Mouse (Mus musculus) cerebellum, postnatal 36 days (tissue): ENCODE data around the gene Prpf8.

ENCODE experiments used
- DNase-seq, 2 experiments: peaks; one replicate each; pipeline ENCODE4 v3.0.0; 2021 to 2022; ENCODE audit warnings: mixed read lengths in 2 of 2

Prpf8 gene

DNA sequence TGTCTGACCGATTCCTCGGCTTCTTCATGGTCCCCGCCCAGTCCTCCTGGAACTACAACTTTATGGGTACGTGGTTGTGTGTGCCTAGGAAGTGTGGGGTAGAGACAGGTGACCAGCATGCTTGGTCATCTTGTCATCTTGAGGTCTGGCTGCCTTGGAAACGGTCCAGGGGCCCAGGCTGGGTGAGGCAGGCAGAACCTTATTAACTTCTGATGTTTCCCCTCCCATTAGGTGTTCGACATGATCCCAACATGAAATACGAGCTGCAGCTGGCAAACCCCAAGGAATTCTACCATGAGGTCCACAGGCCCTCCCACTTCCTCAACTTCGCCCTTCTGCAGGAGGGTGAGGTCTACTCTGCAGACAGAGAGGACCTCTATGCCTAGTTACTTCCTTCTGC lies 22.3 kb downstream of the Prpf8 start:
- no peak for DNase-seq

DNA sequence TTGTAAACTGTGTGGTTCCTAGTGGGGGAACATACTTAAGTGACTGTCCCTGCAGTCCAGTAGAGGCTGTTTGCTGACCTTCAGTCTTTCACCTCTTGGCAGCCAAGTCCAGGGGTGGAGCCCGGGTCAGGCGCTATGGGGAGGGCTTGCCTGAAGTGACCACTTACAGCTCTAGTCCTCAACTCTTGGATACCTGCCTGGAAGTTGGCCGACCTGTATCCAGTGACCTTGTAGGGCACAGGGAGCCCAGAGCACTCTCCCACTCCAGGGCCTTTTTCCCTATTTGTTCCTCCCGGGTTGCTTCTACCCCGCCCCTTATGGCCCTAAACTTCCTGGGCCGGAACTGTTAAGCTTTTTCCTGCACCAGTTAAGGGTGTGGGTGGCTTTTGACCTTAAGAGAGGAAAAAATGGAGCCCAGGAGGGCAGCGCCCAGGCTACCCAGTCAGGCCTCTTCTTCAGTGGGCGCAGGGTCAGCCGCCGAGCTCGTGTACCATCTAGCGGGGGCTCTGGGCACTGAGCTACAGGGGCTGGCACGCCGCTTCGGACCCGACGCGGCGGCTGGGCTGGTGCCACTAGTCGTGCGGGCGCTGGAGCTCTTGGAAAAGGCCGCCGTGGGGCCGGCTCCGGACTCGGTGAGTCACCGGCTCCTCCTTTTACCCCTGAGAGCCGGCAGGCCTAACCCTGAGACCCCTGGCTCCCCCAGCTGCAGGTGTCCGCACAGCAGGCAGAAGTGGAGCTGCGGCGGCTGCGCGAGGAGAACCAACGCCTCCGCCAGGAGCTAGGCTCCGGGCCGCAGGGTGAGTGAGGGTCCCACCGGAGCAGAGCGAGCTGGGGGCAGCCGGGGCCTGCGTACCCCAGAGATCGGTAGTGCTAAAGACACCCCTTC lies 23.4 kb downstream of the Prpf8 start, which contains the start of gene Rilp:
Gene Rilp, plus strand, starts transcription at position 354 of the 886 bp plus-strand sequence.
- peak; percentile 59 to 60 for DNase-seq

DNA sequence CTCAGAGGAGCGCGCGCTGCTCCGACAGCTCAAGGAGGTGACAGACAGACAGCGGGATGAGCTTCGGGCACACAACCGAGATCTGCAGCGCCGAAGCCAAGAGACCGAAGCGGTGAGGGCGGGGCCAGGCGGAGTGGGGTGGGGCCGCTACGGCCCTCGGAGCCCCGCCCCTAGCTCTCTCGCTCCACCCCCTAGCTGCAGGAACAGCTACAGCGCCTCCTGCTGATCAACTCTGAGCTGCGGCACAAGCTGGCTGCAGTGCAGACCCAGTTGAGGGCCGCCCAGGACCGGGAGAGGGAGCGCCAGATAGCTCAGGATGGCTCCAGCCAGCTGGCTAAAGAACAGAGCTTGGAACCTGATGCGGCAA lies 24.0 kb downstream of the Prpf8 start:
- DNase-seq, result peak; percentile 93 to 95

DNA sequence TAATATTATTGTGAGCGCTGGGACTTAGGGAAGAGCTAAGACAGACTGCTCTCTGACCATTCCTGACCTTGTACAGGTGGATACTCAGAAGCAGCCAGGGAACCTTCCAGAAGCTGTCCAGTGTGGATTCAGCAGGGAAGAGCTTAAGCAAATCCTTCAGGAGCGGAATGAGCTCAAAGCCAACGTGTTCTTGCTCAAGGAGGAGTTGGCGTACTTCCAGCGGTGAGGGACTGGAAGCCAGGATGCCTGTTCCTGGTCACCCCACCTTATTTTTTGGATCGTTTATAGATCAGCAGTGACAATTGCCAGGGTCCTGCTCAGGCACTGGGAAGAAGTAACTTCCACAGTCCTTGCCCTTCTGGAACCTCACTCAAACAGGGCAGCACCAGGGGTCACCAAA lies 24.6 kb downstream of the Prpf8 start:
- peak; percentile 48 to 53 for DNase-seq

DNA sequence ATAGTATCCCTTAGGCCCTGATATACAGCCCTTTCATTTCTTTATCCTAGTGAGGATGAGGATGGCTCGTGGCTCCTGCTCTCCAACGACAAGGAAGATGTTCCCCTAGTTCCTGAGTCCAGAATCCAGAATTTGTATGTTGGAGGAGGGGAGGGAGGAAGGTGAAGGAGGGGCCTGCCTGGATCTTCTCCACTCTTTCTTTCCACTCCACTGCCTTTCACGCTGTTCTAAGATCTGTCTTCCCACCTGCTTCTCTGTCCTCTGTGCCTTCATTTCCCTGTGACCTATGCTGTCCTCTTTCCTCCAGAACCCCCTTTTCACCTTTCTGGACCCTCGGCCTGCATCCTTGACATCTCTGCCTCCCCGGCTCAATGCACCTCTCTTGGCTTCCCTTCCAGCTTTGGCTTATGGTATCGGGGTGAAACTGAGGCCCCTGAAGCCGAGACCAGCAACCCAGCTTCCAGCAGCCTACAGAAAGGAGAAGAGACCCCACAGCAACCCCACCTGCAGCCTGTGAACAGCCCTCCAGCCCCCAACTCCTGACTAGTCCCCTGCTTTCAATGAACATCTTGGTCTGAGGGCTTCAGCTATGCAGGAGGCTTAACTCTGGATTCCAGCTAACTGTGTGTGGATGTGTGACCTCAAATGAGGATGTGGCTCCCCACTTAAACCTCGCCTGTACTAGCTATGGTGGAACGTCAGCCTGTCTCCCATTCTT lies 25.8 kb downstream of the Prpf8 start:
- DNase-seq, result no peak

DNA sequence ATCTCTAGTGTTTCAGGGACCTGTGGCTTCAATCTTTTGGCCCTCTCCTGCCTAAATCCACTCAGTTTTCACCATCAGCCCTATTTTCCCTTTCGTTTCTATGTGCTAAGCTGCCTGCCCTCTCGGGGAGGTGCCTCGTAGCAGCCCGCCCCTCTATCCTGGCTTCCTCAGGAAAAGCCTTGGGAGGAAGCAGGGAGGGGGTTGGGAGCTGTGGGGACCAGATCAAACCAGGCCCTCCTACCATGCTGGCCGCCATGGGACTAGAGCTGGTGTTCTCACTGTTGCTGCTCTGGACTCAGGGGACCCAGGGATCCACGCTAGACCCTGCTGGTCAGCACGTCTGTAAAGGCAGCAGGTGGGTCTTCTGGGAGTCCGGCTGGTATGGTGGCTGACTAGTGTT lies 26.7 kb downstream of the Prpf8 start, which contains the start of gene Scarf1:
Gene Scarf1, plus strand, starts transcription at position 205 of the 400 bp plus-strand sequence.
- no peak for DNase-seq

DNA sequence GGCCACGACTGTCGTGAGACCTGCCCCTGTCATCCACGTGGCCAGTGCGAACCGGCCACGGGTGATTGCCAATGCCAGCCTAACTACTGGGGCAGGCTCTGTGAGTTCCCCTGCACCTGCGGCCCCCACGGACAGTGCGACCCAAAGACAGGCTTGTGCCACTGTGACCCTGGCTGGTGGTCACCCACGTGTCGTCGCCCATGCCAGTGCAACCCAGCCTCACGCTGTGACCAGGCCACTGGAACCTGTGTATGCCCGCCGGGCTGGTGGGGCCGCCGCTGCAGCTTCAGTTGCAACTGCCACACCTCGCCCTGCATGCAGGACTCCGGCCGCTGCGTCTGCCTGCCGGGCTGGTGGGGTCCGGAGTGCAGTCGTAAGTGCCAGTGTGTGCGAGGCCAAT lies 28.6 kb downstream of the Prpf8 start:
- no peak for DNase-seq

DNA sequence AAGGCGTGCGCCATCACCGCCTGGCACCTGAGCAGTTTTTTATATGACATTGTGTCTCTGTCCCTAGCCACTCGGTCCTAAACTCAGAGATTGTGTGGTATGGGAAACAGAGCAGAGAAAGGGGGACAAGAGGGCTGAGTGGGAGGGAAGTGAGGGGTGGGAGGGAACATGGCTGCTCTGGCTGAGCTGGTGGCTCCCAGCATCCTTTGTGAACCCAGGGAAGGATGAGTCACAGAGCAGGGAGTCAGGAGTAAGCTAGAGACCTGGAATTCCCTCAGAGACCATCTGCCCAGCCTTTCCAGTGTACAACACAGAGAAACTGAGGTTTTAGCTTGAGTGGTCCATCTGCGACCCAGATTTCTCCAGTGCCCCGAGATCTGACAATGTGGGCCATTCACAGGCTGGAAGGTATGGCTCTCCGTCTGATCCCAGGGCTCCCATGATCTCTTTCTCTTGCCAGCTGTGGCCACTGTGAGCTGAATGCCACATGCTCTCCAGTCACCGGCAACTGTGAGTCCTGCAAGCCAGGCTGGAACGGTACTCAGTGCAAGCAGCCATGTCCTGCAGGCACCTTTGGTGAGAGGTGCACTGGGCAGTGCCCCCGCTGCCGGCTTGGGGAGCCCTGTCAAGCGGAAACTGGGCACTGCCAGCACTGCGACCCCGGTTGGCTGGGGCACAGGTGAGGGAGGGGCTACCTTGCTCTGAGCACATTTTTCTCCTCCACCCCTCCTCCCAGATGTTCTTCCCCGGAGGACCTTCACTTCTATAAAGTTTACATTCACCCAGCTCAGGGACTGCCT lies 33.4 kb downstream of the Prpf8 start:
- no peak for DNase-seq

DNA sequence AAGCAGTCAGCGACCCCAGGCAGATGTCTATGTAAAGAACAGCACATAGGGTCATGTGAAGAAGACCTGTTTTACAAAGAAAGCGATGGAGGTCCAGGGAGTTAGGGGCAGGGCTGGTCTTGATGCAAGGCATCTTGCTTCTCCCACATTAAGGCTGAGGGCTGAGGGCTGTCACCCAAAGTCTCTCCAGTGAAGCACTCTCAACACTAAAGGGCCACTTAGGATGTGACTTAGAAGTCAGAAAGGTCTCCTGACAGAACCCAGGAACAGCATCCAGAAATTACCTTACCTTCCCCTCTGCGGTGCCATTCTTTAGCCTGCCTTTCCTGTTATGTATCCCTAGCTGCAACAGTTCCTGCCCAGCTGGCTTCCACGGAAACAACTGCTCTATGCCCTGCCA lies 35.0 kb downstream of the Prpf8 start:
- no peak for DNase-seq

DNA sequence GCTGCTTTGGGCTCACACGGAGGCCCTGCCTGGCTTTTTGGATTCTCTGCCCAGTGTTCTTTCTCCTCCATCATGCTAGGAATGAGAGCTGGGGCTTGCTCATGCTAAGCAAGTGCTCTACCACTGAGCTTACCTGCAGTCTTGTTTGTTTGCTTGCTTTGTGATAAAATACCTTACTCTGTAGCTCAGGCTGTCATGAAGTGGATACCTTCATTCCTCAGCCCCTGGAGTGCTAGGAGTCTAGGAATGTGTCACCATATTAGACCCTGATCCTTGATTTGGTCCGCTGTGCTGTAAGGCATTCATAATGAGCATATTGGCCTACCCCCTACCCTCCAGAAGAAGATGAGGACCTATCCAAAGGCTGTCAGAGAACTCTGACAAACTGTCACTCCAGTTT lies 36.2 kb downstream of the Prpf8 start:
- DNase-seq, result no peak

DNA sequence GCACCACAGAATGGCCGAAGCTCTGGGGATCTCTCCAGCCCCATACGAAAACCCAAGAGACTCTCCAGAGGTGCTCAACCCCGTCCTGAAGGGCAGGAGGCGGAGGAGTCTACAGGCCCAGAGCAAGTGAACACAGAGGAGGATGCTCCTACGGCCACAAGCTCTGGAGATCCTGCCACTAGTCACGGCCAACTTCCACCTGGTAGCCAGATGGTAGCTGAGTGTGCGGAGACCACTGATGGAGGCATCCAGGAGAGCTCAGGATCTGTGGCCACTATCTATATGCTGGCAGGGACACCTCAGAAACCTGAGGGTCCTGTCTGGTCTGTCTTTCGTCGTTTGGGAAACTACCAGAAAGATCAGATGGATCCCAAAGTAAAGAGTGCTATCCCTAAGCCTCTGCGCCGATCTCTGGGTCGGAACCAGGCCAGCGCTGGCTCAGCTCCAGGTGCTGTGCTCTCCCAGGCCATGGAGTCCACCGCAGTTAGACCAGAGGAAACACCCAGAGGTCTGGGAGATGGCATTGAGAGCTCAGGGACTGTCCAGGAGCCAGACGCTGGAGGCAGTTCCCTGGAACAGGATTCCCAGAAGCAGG lies 39.0 kb downstream of the Prpf8 start:
- DNase-seq, result peak; percentile 74 to 77

DNA sequence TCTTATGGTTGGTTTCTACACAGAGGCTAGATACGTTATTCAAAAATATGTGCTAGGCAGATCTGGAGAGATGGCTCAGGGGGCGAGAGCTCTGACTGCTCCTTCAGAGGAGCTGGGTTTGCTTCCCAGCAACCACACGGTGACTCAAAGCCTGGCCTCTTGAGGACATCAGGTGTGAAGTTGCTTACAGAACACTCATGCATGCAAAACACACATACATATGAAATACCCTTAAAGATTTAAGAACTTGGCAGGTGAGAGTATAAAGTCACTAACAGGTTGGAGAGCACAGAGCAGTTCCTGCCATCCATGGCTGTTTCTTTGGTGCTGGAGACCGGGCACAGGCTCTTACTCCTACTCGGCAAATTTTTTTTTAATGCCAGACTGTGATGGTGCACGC lies 40.3 kb downstream of the Prpf8 start:
- no peak for DNase-seq

DNA sequence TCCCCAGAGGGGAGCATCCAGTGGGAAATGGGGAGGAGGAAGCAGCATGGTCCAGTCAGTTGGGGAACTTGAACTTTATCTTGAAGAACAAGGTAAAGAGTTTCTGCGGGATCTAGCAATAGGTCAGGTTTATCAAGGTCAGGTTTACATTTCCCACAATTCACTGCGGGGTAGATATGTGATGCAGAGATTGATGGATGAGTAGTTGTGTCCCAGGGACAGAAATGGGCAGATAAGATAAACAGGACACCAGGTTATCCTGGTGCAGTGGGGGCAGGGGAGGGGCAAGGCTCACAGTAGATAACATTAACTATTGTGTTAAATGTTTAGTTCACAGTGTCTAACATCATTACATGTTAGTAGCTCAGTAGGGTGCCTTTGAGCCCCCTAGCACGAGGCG lies 43.2 kb downstream of the Prpf8 start:
- no peak for DNase-seq

DNA sequence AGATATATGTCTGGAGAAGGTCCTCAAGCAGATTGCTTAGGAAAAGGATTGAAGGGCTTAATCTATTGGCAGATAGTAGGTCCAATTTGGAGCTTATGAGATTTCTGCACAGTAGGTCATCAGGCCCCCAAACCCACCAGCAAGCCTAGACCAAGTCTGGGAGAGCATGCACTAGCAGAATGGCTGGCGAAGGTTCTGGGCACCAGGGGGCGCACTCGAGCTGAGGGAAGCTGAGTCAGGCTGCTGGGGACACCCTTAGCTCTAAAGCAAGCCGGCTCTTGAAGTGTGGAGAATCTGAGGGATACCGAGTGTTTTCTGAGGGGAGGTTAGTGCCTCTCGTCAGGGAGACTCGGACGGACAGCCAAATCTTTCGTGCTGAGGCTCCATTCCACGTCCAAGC lies 43.7 kb downstream of the Prpf8 start:
- DNase-seq, result peak; percentile 100

DNA sequence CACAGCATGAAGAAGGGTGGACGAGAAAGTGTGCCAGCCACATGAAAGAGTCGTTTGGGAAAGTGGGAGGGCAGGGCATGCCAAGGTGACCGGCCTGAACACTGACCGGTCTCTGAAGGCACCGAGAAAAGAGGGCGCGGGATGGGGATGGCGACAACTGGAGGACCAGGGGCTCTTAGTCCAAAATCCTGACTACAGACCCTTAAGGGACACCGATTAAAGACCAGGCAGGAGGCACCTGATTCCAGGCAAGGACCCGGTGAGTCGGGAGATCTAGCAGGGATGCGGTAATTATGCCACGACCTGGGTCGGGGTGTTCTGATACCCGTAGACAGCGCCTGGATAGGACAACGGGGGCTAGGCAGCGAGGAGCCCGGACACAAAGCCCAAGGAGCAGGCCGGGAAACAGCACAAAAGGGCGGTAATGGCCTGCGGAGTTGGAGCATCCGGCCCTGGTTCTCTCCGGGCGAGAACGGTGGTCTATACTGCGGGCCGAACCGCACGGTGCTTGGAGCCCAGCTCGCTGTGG lies 44.3 kb downstream of the Prpf8 start:
- DNase-seq, result no peak

DNA sequence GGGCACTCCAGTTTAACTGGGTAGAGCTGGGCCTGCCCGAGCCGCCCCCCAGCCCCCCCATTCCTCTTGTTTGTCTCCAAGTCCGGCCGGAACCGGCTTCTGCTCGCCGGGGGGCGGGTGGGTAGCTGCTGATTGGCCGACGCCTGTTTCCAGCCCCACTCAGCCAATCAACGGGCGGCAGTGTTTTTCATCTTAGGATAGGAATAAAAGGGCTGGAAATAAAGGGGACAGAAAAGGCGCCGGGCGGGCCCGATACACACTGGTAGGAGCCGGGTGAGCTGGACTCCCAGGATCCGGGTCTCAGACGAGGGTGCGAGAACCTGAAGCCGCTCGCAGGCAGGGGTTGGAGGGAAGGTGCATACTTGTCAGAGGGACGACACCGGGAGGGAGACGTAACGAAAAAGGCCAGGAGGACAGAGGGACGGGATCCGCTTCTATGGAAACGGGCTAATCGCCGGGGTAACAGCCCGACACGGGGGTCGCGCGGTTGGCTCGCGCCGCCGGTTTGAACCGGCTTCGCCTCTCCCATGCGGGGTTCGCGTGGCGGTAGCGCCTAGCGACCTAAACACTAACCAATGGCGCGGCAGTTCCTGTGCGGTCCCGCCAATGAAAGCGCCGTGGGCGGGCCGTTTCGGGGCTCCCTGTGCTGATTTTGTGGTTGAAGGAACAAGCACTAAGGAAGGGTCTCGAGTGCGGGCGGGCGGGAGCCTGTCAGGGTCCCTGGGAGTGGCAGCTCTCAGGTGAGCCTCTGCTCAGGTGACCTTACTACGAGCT lies 45.0 kb downstream of the Prpf8 start, which contains the start of gene Slc43a2:
Gene Slc43a2, plus strand, starts transcription at position 226 of the 774 bp plus-strand sequence.
- peak; percentile 98 to 99 for DNase-seq

DNA sequence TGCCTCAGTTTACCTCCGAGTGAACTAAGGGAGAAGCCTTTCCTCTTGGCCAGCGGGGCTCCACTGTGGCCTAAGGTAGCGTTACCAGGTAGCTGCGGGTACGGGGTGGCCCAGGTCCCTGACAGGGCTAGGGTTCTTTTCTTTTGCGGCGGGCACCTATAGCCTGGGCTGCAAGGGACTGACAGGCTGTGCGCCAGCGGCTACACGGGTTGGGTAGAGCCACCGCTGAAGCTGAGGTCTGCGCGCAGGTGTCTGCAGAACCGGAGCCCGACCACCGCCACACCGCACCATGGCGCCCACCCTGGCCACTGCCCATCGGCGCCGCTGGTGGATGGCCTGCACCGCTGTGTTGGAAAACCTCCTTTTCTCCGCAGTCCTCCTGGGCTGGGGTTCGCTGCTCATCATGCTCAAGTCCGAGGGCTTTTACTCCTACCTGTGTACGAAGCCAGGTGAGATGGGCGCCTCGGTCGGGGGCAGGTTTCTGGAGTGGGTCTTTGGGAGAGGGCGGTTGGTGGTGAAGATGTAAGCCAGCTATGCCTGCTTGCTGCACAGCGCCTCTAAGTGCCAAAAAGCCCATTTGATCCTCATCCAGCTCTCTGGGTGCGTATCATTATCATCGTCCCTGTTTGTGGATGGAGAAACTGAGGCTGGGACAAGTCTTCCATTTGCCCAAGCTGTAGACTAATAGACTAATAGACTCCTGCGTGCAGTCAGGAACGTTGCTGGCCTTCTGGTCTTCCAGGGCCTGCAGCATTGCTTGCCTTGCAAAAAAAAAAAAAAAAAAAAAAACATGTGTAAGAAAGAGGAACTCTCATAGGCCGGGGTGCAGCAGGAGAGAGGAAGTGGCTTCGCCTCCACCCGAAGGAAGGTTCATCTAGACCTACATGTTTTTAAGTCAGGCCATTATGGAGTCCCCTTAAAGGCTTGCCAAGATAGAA lies 46.0 kb downstream of the Prpf8 start:
- DNase-seq, result peak; percentile 59 to 60

DNA sequence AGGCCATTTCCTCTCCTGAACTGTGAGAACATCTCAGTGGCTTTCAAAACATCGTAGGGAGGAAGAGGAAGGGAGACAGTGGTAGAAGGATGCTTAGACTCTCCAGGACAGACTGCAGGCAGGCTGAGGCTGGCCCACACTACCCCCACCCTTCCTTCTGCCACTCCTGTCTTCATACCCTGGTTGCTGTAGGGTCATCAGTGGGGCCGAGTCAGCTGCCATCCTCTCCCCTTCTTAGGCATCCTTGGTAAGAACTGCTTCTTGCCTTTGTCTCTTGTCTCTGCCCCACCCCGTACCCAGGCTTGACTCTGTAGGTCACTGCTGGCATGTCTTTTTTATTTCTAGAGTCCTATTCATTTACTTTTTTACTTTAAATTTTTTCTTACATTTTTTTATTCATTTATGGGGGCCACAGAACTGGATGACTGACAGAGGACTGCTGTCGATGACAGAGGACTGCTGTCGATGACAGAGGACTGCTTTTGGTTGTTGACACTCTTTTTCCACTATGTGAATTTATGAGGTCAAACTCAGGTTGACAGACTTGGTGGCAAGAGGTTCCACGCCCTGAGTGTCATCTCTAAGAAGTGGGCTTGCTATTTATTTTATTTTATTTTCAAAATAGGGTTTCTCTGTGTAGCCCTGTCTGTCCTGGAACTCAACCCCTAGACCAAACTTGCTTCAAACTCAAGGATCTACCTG lies 46.8 kb downstream of the Prpf8 start:
- DNase-seq, result no peak

DNA sequence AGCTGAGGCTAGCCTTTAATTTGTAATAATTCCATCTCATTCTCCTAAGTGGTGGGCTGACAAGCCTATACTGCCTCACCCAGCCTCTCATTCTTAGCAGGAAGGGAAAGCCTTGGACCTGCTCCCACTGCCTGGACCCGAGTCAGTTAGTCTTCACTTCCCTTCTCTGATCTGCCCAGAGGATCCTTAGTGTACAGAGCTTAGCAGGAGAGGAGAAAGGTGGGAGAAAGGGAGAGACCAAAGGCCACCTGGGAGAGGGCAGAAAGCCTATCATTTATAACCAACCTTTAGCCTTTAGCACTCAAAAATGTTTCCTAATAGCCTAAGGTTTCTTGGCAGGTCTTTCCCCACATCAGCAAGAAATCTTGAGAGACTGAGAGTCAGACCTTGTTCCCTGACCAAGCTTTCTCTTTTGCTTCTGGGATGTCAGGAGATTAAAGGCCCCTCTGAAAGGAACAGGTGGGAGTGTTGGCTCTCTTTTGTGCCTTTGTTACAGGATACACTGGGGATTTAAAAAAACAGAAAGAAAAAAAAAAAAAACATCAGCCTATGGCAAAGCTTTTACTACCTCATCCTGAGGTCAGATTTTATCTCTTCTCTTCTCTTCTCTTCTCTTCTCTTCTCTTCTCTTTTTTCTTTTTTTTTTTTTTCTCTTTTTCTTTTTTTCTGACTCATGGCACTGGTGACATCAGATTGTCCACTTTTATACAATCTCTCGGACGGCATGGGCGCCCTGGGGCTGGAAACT lies 47.8 kb downstream of the Prpf8 start:
- DNase-seq, result peak; percentile 48 to 50
